Mouse (Mus musculus): ENCODE measurements around the gene Gpd2.

Gpd2 gene

DNA sequence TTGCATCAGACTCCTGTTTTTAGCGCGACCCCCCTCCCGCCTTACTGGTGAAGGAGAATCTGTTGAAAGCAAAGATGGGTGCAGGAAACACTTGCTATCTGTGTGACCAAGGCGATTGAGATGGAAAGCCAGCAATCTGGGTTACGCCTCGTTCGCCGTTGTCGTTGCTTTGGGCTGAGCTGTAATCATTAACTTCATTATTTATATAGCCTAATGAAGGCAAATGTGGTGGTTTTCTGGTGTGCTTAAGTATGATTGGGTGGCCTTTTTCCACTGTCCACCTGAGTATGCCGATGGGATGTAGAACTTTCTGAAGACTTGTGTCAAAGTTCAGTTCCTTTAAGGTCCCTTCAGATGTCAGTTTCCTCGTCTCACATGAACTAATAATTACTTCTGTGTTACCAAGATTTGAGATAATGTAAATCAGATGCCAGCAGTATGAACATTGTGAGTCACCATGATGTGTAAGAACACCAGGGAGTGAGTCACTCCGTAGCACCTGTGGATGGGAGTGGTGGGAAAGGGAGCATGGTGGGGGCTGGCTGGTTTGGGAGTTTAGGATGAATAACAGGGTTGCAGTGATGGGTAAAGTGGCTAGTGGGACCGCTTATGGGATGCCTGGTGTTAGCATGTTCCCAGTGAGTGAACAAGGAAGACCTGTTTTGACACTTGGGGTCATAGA is 14.3 kb downstream of the Gpd2 start:
- DNase-seq (ENCODE audit: low spot score), result no peak

- no peak for DNase-seq (ENCODE audit: low spot score)
Observed at GRCm38 (mm10) chr2:57252542-57253301, 15.3 kb downstream of the Gpd2 start.

DNA sequence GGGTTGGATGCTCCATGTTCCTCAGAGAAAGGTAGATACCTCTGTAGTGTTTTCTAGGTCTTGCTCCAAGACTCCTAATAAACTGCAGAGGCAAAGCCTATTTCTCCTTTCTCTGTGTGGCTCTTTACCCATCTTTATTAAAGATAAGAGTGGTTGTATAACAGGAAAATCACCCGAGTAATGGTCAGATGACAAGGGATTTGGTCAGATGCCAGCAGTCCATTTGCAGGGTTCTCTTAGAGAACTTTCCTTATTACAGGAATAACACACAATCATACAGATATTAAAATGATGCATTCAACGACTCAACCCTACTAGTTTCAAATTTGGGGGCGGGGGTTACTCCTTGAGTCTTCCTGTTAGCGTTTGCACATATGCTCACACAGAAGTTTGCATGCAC is 16.8 kb downstream of the Gpd2 start:
- DNase-seq (ENCODE audit: low spot score), result no peak

GRCm38 (mm10) chr2:57255153-57255670 is 17.8 kb downstream of the Gpd2 start:
- DNase-seq (ENCODE audit: low spot score), result no peak

DNA sequence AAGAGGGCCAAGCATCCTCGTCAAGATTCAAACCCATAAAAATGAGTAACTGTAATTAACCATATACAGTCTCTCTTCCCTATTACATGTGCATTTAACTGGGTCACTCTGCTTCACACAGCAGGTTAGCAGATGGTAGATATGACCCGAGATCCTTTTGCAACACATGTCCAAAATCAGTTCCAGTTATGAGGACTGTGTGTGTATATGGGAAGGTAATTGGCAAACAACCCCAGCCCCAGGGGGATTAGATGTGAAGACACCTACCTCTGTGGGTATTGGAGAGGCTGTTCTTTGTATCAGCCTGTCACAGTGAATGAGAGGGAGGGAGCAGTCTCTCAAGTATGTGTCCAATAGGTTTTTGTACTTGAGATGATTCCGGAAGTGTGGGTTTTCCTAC is 18.4 kb downstream of the Gpd2 start:
- no peak for DNase-seq (ENCODE audit: low spot score)

DNA sequence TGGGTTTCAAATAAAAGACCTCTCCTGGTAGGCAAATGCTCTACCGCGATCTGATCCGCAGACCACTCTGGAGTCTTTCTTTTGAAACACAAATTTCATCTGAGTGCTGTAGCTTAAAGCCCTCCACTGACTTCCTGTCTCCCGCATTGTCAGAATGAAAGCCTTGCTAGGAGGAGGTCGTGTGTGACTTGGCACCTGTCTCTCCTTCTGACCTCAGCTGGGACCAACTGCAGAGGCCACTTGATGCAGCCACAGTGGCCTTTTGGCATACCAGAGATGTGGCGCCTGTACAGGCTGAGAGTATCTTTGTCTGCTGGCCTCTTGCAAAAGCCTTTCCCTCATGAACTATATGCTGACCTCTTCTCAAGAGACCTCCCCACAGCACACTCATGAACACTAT is 19.0 kb downstream of the Gpd2 start:
- no peak for DNase-seq (ENCODE audit: low spot score)

GRCm38 (mm10) chr2:57261286-57262077 is 24.0 kb downstream of the Gpd2 start:
- DNase-seq (ENCODE audit: low spot score), result no peak

- DNase-seq (ENCODE audit: low spot score), result no peak
Observed at GRCm38 (mm10) chr2:57263431-57263830, 26.0 kb downstream of the Gpd2 start.

DNA sequence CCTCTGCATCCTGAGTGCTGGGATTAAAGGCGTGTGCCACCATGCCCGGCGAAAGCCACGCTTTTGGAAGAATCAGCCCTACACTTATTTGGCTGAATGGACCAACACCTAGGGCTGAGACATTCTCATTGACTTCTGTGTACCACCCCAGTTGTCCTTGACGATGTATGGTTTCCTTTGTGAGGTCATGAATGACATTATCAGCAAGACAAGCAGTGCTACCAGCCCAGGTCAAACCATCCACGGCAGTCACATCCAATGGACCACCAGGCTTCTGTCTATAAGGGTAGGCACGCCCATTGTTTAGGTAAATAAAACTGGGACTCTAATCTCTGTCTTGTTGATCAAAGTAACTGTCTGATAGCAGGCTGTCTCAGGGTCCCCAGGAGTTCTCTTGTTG is 27.5 kb downstream of the Gpd2 start:
- no peak for DNase-seq (ENCODE audit: low spot score)

GRCm38 (mm10) chr2:57266679-57267393 is 29.4 kb downstream of the Gpd2 start:
- DNase-seq (ENCODE audit: low spot score), result no peak

DNA sequence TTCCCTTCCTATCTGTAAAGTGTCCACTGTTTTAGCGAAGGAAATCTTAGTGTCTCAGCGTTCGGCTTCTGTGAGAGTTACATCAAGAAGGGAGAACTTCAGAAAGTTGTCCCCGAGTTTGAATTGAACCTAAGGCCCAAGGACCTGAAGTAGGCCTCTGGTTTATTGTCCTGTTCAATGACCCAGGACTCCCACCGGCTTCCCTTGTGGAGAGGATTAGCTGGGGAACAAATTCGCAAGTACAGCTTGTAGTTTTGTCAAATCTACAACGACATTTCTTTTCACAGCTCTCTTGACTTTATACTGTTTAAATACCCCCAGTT is 29.9 kb downstream of the Gpd2 start:
- DNase-seq (ENCODE audit: low spot score), result no peak

GRCm38 (mm10) chr2:57267896-57268295 is 30.5 kb downstream of the Gpd2 start:
- no peak for DNase-seq (ENCODE audit: low spot score)

GRCm38 (mm10) chr2:57268839-57269238 is 31.4 kb downstream of the Gpd2 start:
- no peak for DNase-seq (ENCODE audit: low spot score)

DNA sequence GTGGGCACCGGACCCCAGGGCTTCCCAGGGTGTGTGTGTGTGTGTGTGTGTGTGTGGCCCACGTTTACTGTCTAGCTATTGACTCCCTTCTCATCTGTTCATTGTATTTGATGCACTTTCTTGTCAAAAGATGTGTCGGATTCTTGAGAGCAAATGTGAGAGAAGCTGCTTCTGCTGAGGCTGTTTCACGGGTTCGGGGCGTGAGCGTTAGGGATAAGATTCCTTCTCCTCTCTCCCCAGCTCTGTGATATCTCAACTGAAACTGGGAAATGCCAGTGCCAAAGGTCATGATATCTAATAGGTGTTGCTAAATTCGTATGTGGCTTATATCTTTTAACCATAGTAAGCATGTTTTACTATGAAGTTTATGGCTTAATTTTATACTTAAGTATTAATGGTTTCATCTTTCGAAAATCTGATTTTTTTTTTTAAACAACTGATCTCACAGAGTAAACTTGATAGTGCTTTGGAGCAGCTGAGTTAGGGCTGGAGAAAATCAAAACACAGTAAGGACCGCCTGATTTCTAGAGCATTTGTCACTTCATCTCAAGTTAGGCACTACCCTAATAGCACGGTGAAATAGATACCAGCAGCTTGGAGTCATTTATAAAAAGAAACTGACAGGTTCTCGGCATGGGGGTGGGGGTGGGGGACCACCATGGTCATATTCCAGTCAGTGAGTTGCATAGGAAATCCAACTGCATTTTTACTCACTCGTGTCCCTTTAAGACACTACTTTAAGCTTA is 32.4 kb downstream of the Gpd2 start:
- DNase-seq (ENCODE audit: low spot score), result no peak

GRCm38 (mm10) chr2:57280190-57280723 is 42.8 kb downstream of the Gpd2 start:
- DNase-seq (ENCODE audit: low spot score), result no peak

DNA sequence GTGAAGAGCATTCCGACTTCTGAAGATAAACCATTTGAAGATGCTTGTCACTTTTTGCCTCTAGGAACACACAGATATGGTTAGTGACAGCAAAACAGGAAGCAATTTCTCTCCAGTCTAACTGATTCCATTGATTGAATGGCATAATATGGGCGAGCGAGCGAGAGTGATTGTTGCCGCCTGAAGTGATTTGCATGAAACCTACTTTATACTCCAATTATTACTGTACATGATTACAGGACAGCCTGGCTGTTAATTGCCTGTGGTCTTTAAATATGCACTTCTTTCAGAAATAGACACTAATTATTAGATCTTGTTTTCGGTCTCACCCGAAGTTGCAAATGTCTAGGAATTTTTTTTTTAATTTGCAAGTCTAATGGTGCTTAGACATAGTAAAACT is 46.4 kb downstream of the Gpd2 start:
- no peak for DNase-seq (ENCODE audit: low spot score)

DNA sequence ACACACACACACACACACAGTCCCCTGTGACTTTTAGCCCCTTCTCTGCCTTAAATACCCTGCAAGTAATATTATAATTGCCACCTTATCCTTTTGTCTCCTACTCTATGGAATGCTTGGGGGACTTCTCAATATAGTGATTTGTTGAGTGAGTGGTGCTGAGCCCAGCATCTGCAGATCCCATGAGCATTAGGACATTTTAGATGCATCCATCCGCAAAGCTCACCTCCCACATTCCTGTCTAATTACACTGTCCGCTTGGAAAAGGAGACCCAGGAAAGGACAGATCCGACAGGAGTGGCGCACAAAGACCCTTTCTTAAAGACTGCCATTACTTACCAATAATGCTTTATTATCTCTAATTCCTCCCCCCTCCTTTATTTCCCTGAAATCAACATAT is 47.8 kb downstream of the Gpd2 start:
- no peak for DNase-seq (ENCODE audit: low spot score)

DNA sequence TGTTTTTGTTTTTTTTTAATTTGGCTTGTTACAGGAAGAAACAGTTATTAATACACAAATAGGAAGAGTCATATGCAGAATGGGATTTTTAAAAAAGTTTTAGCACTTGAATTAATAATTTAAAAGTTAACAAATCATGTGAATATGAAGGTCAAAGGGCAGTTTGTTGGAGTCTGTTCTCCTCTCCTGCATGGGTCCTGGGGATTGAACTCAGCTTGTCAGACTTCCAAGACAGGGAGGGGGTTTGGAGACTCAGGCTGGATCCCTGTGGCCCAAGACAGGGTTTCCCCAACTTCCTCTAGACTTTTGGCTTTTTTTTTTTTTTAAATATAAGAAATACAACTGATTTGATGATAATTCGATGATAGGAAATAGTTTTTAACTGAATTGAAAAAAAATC is 50.6 kb downstream of the Gpd2 start:
- no peak for DNase-seq (ENCODE audit: low spot score)

DNA sequence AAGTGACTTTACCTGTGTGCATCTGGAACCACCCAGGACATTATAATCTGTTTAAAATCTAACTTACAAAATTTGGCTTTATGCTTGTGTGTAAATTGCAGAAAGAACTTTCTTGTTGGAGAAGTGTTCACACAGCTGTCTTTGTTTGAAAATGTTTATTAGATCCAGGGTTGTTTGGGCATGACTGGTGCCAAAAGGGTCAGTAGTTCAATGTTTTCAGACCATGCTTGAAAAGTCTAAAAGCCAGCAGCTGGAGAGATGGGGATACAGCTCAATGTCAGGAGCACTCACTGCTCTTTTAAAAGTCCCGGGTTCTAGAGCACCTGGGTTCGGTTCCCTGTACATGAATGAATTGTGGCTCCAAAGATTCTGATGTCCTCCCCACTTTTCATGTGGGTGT is 56.1 kb downstream of the Gpd2 start:
- no peak for DNase-seq (ENCODE audit: low spot score)

DNA sequence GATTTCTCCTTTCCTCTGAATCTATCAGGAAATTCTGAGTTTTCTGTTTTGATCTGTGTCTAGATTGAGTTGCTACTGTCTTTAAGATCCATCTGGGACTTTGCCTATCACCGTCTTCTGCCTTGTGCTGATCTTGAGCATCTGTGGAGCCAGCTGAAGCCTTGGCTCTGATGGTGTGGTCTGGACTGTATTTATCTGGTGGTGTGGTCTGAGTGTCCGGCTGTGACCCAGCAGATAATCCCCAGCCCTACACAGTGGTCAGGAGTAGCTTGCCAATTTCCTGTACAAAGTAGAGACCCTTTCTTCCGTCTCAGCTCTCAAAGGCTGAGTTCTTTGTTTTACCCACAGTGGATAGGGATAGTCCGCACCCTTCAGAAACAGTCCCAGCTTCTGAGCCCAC is 58.6 kb downstream of the Gpd2 start:
- DNase-seq (ENCODE audit: low spot score), result no peak

DNA sequence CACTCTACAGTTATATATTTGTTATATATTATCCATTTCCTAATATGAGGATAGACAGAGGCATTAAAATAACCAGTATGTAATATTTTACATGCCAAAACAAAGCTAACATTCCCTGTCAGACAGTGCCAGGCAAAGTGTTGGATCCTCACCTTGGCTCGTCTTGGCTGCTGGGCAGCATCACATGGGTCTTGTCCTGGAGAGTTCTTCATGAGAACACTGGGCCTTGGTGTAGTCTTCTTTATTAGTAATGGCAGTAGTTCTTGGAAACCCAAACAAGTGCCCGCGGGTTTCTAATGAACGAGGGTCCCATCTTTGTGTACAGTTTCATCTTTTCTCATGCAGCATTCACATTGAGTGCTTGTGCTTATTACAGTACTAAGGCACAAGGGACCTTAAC is 59.8 kb downstream of the Gpd2 start:
- no peak for DNase-seq (ENCODE audit: low spot score)
